24 mouse cellular contexts compared by ENCODE assay signal in the genomic region with DNA sequence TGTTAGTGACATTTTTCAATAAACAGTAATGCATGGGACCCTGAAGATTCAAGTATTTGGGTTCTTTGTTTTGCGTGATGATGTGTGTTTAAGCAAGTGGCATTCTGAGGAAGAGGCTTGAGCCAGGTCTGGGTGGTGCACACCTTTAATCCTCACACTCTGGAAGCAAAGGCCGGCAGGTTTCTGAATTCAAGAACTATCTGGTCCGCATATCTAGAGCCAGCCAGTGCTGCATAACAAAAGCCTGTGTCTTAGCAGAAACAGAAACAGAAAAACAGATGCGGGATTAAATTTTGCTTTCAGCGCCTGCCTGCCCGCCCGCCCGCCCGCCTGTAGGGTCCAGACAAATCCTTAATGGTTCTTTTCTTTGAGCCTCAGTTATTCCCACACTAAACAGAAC. TPM values are rescaled to one million over a fixed set of nuclear protein-coding genes. Genes with fewer than 3 reads are reported as not detected.
DNase-seq lines count a peak whose midpoint lies in the region; ATAC-seq and TF ChIP-seq lines count a peak whose summit lies in the region.
"Had no signal": no experiment of that assay in that cellular context is flagged by ENCODE, and none has a peak within 500 bp of the region (broad histone marks: within the 10 kb centered on the region; RNA-seq: fewer than 3 reads in every experiment).

No protein-coding gene starts in this region.

- H3K36me3 ChIP-seq in E14TG2a.4 (ENCODE audit: insufficient read depth, low read length) (no peaks in the 10 kb centered on the region), ES-Bruce4 (ENCODE audit: control insufficient read depth, insufficient read depth, low read length, poor library complexity, severe bottlenecking) (no peaks in the 10 kb centered on the region), ES-E14 (ENCODE audit: control insufficient read depth, insufficient read depth, low read length, poor library complexity, severe bottlenecking) (no peaks in the 10 kb centered on the region)
- H3K36me3 ChIP-seq in kidney, embryonic 15.5 days: no peaks in the 10 kb centered on the region
- H3K36me3 ChIP-seq in midbrain, embryonic 15.5 days (replicated peaks): no peaks in the 10 kb centered on the region
- H3K36me3 ChIP-seq: embryonic facial prominence, embryonic 13.5 days; embryonic facial prominence, embryonic 15.5 days; forebrain, embryonic 10.5 days; forebrain, embryonic 12.5 days had no signal

- in situ Hi-C loops in ES-E14 (cut with MboI; ENCODE audit: low sequenced_read_pairs in 2 of 2, unreplicated experiment in 2 of 2): no loop called here

- 79% methylated on average over 9 of the region's 9 CpGs for WGBS in kidney, embryonic 15.5 days
- WGBS in midbrain, embryonic 15.5 days: 54% methylated on average over 9 of the region's 9 CpGs

- peaks cover 6% of the 10 kb centered on the region; the same call in 1 of the 2 replicates for H3K27me3 ChIP-seq in E14TG2a.4 (ENCODE audit: insufficient read depth, low read length)
- no peaks in the 10 kb centered on the region for H3K27me3 ChIP-seq in ES-Bruce4 (ENCODE audit: control insufficient read depth, insufficient read depth, low read length, poor library complexity, severe bottlenecking)
- H3K27me3 ChIP-seq in kidney, embryonic 15.5 days: no peaks in the 10 kb centered on the region
- no peaks in the 10 kb centered on the region for H3K27me3 ChIP-seq in midbrain, embryonic 15.5 days (replicated peaks)
- H3K27me3 ChIP-seq: embryonic facial prominence, embryonic 15.5 days; forebrain, embryonic 12.5 days had no signal

- ATAC-seq in kidney, embryonic 15.5 days (replicated peaks; ENCODE audit: low FRiP score): no peak
- ATAC-seq in midbrain, embryonic 15.5 days (replicated peaks): no peak
- ATAC-seq: forebrain, embryonic 14.5 days; forebrain, embryonic 16.5 days had no signal

- H3K4me1 ChIP-seq in E14TG2a.4 (replicated peaks; ENCODE audit: low read depth, low read length): peaks cover 93% of the 10 kb centered on the region
- H3K4me1 ChIP-seq in ES-Bruce4 (ENCODE audit: control insufficient read depth, insufficient read depth, low read length): peaks cover 6% of the 10 kb centered on the region
- peaks cover 14 to 45% of the 10 kb centered on the region in 2 experiments for H3K4me1 ChIP-seq in ES-E14 (ENCODE audit: control insufficient read depth in 2 of 2, insufficient read depth in 2 of 2, low read length in 2 of 2, poor library complexity in 1 of 2)
- H3K4me1 ChIP-seq in kidney, embryonic 15.5 days: peaks cover 36% of the 10 kb centered on the region
- H3K4me1 ChIP-seq in midbrain, embryonic 15.5 days: no peaks in the 10 kb centered on the region

- TF ChIP-seq EP300 in ES-Bruce4 (IDR thresholded peaks at IDR 0.05; ENCODE audit: insufficient read depth, low read depth, low read length): peak; percentile 67; the same call in 1 of the 2 replicates

- H3K27ac ChIP-seq in ES-Bruce4 (ENCODE audit: insufficient read depth, low read length) (peak overlapping the region; percentile 95), ES-E14 (ENCODE audit: insufficient read depth, low read depth, low read length, poor library complexity, severe bottlenecking) (peak overlapping the region; percentile 95; the same call in 1 of the 2 replicates)
- no peak overlapping the region for H3K27ac ChIP-seq in kidney, embryonic 15.5 days
- no peak overlapping the region for H3K27ac ChIP-seq in midbrain, embryonic 15.5 days
- H3K27ac ChIP-seq: embryonic facial prominence, embryonic 13.5 days; embryonic facial prominence, embryonic 15.5 days; forebrain, embryonic 10.5 days; forebrain, embryonic 12.5 days had no signal

- H3K4me3 ChIP-seq in E14TG2a.4 (replicated peaks; ENCODE audit: low read length) (peak overlapping the region; percentile 58), ES-Bruce4 (ENCODE audit: low read depth, low read length) (0 out of 2 replicates have a peak overlapping the region, but pooled peaks have one; percentile 19), ES-E14 (ENCODE audit: insufficient read depth in 1 of 2, low read depth in 1 of 2, low read length in 2 of 2, poor library complexity in 1 of 2, severe bottlenecking in 1 of 2) (peak overlapping the region; percentile 23 to 37; a peak in 3 of 4 replicates)
- H3K4me3 ChIP-seq in kidney, embryonic 15.5 days (replicated peaks): no peak overlapping the region
- H3K4me3 ChIP-seq in midbrain, embryonic 15.5 days: no peak overlapping the region
- H3K4me3 ChIP-seq: embryonic facial prominence, embryonic 13.5 days; embryonic facial prominence, embryonic 15.5 days; erythroblast, embryonic 14.5 days; forebrain, embryonic 10.5 days; forebrain, embryonic 12.5 days had no signal

- no peak for TF ChIP-seq POLR2A in ES-Bruce4 (IDR thresholded peaks at IDR 0.05; ENCODE audit: insufficient read depth, low read length)

- peak overlapping the region; percentile 57; the same call in 1 of the 2 replicates for H3K9ac ChIP-seq in ES-Bruce4 (ENCODE audit: low read depth, poor library complexity, severe bottlenecking)
- peak overlapping the region; percentile 58; the same call in 1 of the 2 replicates for H3K9ac ChIP-seq in ES-E14 (ENCODE audit: insufficient read depth, low read depth, low read length, poor library complexity, severe bottlenecking)
- no peak overlapping the region for H3K9ac ChIP-seq in kidney, embryonic 15.5 days
- H3K9ac ChIP-seq in midbrain, embryonic 15.5 days: no peak overlapping the region
- H3K9ac ChIP-seq: embryonic facial prominence, embryonic 13.5 days; embryonic facial prominence, embryonic 15.5 days; forebrain, embryonic 12.5 days had no signal

- no peaks in the 10 kb centered on the region for H3K9me3 ChIP-seq in E14TG2a.4 (ENCODE audit: low read length)
- H3K9me3 ChIP-seq in ES-Bruce4 (replicated peaks; ENCODE audit: control insufficient read depth, insufficient read depth, low read length, poor library complexity, severe bottlenecking): no peaks in the 10 kb centered on the region
- no peaks in the 10 kb centered on the region for H3K9me3 ChIP-seq in ES-E14 (ENCODE audit: control insufficient read depth, insufficient read depth, low read depth, low read length)
- no peaks in the 10 kb centered on the region for H3K9me3 ChIP-seq in kidney, embryonic 15.5 days (replicated peaks)
- no peaks in the 10 kb centered on the region for H3K9me3 ChIP-seq in midbrain, embryonic 15.5 days
- H3K9me3 ChIP-seq: embryonic facial prominence, embryonic 13.5 days; embryonic facial prominence, embryonic 15.5 days; forebrain, embryonic 10.5 days; forebrain, embryonic 12.5 days had no signal

- no peak for TF ChIP-seq CTCF in E14TG2a.4 (conservative IDR thresholded peaks at IDR 0.05; ENCODE audit: low read length)
- TF ChIP-seq CTCF in ES-Bruce4 (IDR thresholded peaks at IDR 0.05; ENCODE audit: low read depth, low read length): no peak

- no peak for DNase-seq in ES-E14 (ENCODE audit: low read depth, low spot score)
- peak; percentile 54 for DNase-seq in ZHBTc4 (ENCODE audit: low read depth, low spot score)
- no peak for DNase-seq in kidney, adult 9 months
- no peak for DNase-seq in urinary bladder, adult 2 months (ENCODE audit: low spot score)
- DNase-seq: adrenal gland, adult 2 months; adrenal gland, postnatal 10 days; adrenal gland, postnatal 25 days; cerebellum, adult 11-12 months; cerebellum, adult 2 months; cerebellum, adult 9-11 months; cerebellum, postnatal 14 days; cerebellum, postnatal 36 days; embryo, embryonic 11 days had no signal

- no peak overlapping the region for H3K4me2 ChIP-seq in kidney, embryonic 15.5 days
- no peak overlapping the region for H3K4me2 ChIP-seq in midbrain, embryonic 15.5 days
- H3K4me2 ChIP-seq: embryonic facial prominence, embryonic 13.5 days; forebrain, embryonic 12.5 days had no signal

TF ChIP-seq in ES-E14, 5 proteins besides CTCF, POLR2A, EP300 and RAD21:
- no peak for TF ChIP-seq ZNF384 (IDR thresholded peaks at IDR 0.05; ENCODE audit: low read depth, low read length)
- TF ChIP-seq HCFC1 (IDR thresholded peaks at IDR 0.05; ENCODE audit: borderline replicate concordance, insufficient read depth, low read length): no peak
- no peak for TF ChIP-seq ZC3H11A (IDR thresholded peaks at IDR 0.05; ENCODE audit: borderline replicate concordance, low read depth, low read length)
- no peak for TF ChIP-seq MAFK (IDR thresholded peaks at IDR 0.05; ENCODE audit: insufficient read depth, low read depth, low read length)
- TF ChIP-seq CHD2 (IDR thresholded peaks at IDR 0.05; ENCODE audit: low read depth, low read length): no peak
TF ChIP-seq in ES-E14: peak in this region for 0.

RNA-seq across cellular contexts. Expression of gene Rbpj, which starts 1.6 kb away (rescaled TPM):
- 323 and 339 TPM in 2 replicates for polyA plus RNA-seq in ES-Bruce4 (2011; ENCODE audit: insufficient read depth, insufficient read length, low read depth, missing spikeins)
- 159 and 188 TPM in 2 replicates for total RNA-seq in ES-E14 (2012; rRNA removed)
- polyA plus RNA-seq in kidney, embryonic 15.5 days (2015; fragmentation: Nextera tagmentation; extraction: Ambion mirVana): 33.1 and 36.7 TPM in 2 replicates
- 30.7 and 32.2 TPM in 2 replicates for polyA plus RNA-seq in midbrain, embryonic 15.5 days (2015; fragmentation: Nextera tagmentation; extraction: Ambion mirVana)
- 37.4 and 40.3 TPM in 2 replicates for polyA plus RNA-seq in urinary bladder, adult 2 months (2012; rRNA removed)

Comparison
In these comparisons a context has a peak if more than half of its experiments do, and no peak if none do; other contexts are left out.
1. H3K4me3 ChIP-seq: peak in E14TG2a.4 (single experiment), ES-Bruce4 (single experiment) and ES-E14 (2 of 2); none in kidney, embryonic 15.5 days (single experiment) and midbrain, embryonic 15.5 days (single experiment).
2. H3K27ac ChIP-seq: peak in ES-Bruce4 (single experiment) and ES-E14 (single experiment); none in kidney, embryonic 15.5 days (single experiment) and midbrain, embryonic 15.5 days (single experiment).
3. H3K9ac ChIP-seq: peak in ES-Bruce4 (single experiment) and ES-E14 (single experiment); none in kidney, embryonic 15.5 days (single experiment) and midbrain, embryonic 15.5 days (single experiment).